Mouse (Mus musculus) liver, adult 2 months (tissue): ENCODE results near the gene Trpm8. TPM values are rescaled to one million over a fixed set of nuclear protein-coding genes. Genes with fewer than 3 reads are reported as not detected.

Experiments
- DNase-seq: peaks from one replicate; pipeline ENCODE4 v3.0.0-alpha.2; 2011; ENCODE audit warnings: low read depth, low spot score; ENCODE audit errors: extremely low read depth
- H3K27ac ChIP-seq: fragments of 200-500 bp; replicated peaks from 2 replicates; pipeline ENCODE4 v1.5.1; 2012; ENCODE audit warnings: low read depth, mild to moderate bottlenecking, control low read depth, inconsistent platforms, low read length; ENCODE audit not compliant: insufficient read depth
- H3K27me3 ChIP-seq: fragments of 200-500 bp; 2 replicates; pipeline ENCODE4 v1.6.1; 2012; ENCODE audit warnings: mild to moderate bottlenecking, moderate library complexity, low read length, inconsistent platforms; ENCODE audit not compliant: control insufficient read depth, insufficient read depth
- H3K36me3 ChIP-seq: fragments of 200-500 bp; 2 replicates; pipeline ENCODE4 v1.6.1; 2012; ENCODE audit warnings: low read length, inconsistent platforms; ENCODE audit not compliant: control insufficient read depth, insufficient read depth
- H3K4me1 ChIP-seq: fragments of 200-500 bp; 2 replicates; pipeline ENCODE4 v1.6.1; 2011; ENCODE audit warnings: low read length; ENCODE audit not compliant: control insufficient read depth, insufficient read depth
- H3K4me3 ChIP-seq: fragments of 200-500 bp; 2 replicates; pipeline ENCODE4 v1.5.1; 2011; ENCODE audit warnings: low read depth, mild to moderate bottlenecking, control low read depth, low read length, moderate library complexity; ENCODE audit not compliant: insufficient read depth
- H3K79me2 ChIP-seq: fragments of 200-500 bp; 2 replicates; pipeline ENCODE4 v1.6.1; 2012; ENCODE audit warnings: inconsistent platforms, mild to moderate bottlenecking, low read length, moderate library complexity; ENCODE audit not compliant: control insufficient read depth, insufficient read depth
- H3K9ac ChIP-seq: fragments of 200-500 bp; 2 replicates; pipeline ENCODE4 v1.6.1; 2012; ENCODE audit warnings: low read depth, mild to moderate bottlenecking, control low read depth, inconsistent platforms, low read length
- CTCF ChIP-seq: fragments of 200-500 bp; IDR thresholded peaks from 2 replicates; pipeline ENCODE4 v1.5.1; 2011; ENCODE audit warnings: low read depth, low read length, control low read depth
- POLR2A ChIP-seq: fragments of 200-500 bp; IDR thresholded peaks from 2 replicates; pipeline ENCODE4 v1.6.1; 2011; ENCODE audit warnings: low read length, control low read depth; ENCODE audit not compliant: insufficient read depth; ENCODE audit errors: extremely low read depth
- WGBS: fragments of 180-500 bp; shearing (Covaris S2); methylation state at CpG from one replicate; pipeline ENCODE4 v1.1.7; 2018; 5-methylcytosine and 5-hydroxymethylcytosine counted together
- polyA plus RNA-seq: library from polyadenylated mRNA; depleted of rRNA; stranded (reverse); fragments of >200 nt; gene quantifications from 2 replicates; pipeline ENCODE4 v1.2.3, GENCODE M21; 2012
- total RNA-seq: library from RNA; depleted of rRNA; stranded (reverse); fragments of >200 nt; gene quantifications from 2 replicates; pipeline ENCODE4 v1.2.3, GENCODE M21; 2014

Gene Trpm8
- total and polyA plus RNA-seq, 2 experiments: under 0.01 to 0.01 TPM

DNA sequence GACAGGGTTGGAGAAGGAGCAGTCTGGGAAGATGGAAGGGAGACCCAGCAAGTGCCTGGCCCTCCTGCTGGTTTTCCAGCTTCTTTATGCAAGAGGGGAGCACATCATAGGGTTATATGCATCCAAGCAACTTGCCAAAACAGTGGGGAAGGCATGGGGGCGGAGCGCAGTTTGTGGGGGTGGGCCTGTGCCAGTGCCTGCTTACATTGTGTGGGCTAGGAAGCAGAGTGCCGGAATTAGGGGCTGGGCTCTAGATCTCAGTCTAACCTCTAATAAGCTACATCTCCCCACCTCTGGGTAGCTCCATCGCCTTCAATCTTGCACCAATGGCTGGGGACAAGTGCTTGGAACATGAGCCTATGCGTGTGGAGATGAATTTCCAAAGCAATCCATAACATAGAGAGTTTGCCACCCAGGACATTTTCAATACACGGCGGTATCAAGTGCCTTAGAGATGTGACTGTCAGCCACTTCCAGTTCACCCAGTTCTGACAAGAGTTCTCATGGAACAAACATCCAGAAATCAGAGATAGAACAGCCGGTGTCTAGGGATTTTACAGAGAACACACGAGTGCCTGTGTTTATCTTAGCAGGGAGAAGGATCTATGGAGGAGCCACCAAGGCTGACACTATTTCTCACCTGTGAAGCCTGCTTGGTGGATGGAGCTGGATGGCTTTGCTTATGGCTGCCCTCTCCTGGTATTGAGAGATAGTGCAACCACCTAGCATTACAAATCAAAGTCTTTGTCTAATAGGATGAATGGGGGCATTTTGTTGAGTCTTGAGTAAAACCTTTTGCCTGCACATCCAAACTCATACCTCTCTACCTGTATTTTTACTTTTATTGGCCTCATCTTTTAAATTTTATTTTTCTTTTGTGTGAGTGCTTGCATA is 23.9 kb downstream of the Trpm8 start:
- H3K79me2 ChIP-seq: no peaks in the 10 kb centered on the region
- H3K9ac ChIP-seq: no peak overlapping the region
- TF ChIP-seq CTCF (no peak), POLR2A (no peak)
- 67% methylated on average over 9 of the region's 9 CpGs for WGBS
- no peak overlapping the region for H3K27ac ChIP-seq
- no peaks in the 10 kb centered on the region for H3K4me1 ChIP-seq
- no peaks in the 10 kb centered on the region for H3K27me3 ChIP-seq
- H3K36me3 ChIP-seq: no peaks in the 10 kb centered on the region
- H3K4me3 ChIP-seq: no peak overlapping the region
- DNase-seq: peak; percentile 68

DNA sequence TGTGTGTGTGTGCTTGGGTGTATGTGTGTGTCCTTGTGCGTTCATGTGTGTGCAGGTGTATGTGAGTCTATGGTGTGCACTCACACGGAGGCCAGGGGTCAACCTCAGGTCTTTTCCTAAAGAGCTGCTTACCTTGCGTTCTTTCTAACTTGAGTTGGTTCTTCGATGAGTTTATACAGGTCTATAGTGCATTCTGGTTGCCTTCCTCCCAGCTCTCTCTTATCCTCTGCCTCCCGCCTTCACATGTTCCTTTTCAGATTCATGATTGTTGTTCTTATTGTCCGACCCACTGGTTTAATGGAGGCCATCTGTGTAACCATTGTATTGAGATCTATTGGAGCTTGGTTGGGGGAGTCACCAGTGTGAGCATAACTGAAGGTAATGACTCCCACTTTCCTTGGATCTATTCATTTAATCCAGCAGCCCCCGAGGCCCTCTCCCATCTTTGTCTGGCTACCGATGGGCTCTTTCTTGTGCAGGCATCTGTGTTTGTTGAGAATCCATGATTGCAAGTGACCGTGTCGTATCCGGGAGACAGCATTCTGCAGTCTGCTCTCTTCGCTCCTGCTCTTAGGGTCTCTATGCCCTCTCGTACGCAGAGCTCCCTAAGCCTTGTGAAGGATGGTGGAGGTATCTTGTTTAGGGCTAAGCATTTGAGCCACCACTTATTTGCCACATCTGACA is 24.7 kb downstream of the Trpm8 start:
- H3K27me3 ChIP-seq: no peaks in the 10 kb centered on the region
- no peak overlapping the region for H3K27ac ChIP-seq
- 62% methylated on average over 14 of the region's 14 CpGs for WGBS
- no peak overlapping the region for H3K4me3 ChIP-seq
- no peaks in the 10 kb centered on the region for H3K36me3 ChIP-seq
- H3K79me2 ChIP-seq: no peaks in the 10 kb centered on the region
- no peaks in the 10 kb centered on the region for H3K4me1 ChIP-seq
- no peak overlapping the region for H3K9ac ChIP-seq
- DNase-seq: peak; percentile 13
- TF ChIP-seq CTCF (no peak), POLR2A (no peak)

DNA sequence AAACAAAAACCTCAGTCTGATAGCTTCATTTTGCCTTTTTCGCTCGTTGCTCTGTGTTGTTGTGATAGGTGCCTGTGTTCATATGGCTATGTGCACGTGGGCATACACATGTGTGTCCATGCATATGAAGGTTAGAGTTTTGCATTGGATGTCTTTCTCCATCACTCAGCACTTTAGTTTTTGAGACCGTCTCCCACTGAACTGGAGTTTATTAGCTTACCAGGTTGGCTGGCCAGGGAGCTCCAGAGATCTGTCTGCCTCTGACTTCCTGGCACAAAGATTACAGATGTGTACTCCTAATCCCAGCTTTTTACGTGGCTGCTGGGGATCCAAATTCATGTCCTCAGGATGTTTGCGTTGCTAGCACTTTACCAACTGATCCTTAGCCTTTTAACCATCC is 26.3 kb downstream of the Trpm8 start:
- H3K36me3 ChIP-seq: no peaks in the 10 kb centered on the region
- no peak overlapping the region for H3K9ac ChIP-seq
- no peaks in the 10 kb centered on the region for H3K4me1 ChIP-seq
- TF ChIP-seq CTCF (no peak), POLR2A (no peak)
- H3K79me2 ChIP-seq: no peaks in the 10 kb centered on the region
- H3K27ac ChIP-seq: no peak overlapping the region
- DNase-seq: peak; percentile 12
- H3K4me3 ChIP-seq: no peak overlapping the region
- H3K27me3 ChIP-seq: no peaks in the 10 kb centered on the region
- WGBS: 62% methylated on average over 6 of the region's 6 CpGs

DNA sequence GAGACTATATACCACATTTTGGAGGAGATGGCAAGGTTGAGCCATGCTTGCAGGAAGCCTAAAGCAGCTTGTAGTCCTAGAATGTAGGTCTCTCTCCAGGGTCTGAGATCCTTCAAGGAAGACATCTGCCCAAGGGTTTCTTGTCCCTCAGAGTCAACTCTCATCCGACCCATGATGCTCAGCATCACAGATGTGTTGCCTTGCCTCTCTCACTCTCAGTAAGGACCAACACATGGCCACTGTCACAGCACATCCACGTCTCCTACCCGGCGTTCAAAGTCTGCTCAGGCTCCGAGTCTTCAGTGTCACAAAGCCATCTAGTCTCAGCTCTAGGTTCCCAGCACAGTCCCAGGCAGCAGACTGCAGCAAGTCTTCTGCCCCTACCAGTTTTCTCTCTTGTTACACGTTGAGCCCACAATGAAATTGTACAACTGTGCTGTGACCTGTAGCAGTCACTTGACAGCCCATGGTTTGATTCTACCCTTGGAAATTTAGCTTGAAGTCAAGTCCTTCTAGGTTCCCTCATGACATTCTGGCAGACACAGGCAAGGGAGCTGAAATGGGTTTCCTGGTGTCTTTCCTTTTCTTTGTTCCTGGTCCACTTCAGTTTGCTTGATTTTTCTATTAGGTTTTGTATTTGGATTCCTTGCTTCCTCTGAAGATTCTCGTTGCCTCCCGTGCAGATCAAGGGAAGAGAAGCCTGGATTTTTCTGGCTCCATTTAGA is 27.0 kb downstream of the Trpm8 start:
- Histone ChIP-seq H3K4me1 (no peaks in the 10 kb centered on the region), H3K27ac (no peak overlapping the region), H3K9ac (no peak overlapping the region), H3K36me3 (no peaks in the 10 kb centered on the region), H3K4me3 (no peak overlapping the region), H3K27me3 (no peaks in the 10 kb centered on the region), H3K79me2 (no peaks in the 10 kb centered on the region)
- no peak for TF ChIP-seq POLR2A
- TF ChIP-seq CTCF: no peak
- DNase-seq: peak; percentile 9
- WGBS: 57% methylated on average over 8 of the region's 8 CpGs

DNA sequence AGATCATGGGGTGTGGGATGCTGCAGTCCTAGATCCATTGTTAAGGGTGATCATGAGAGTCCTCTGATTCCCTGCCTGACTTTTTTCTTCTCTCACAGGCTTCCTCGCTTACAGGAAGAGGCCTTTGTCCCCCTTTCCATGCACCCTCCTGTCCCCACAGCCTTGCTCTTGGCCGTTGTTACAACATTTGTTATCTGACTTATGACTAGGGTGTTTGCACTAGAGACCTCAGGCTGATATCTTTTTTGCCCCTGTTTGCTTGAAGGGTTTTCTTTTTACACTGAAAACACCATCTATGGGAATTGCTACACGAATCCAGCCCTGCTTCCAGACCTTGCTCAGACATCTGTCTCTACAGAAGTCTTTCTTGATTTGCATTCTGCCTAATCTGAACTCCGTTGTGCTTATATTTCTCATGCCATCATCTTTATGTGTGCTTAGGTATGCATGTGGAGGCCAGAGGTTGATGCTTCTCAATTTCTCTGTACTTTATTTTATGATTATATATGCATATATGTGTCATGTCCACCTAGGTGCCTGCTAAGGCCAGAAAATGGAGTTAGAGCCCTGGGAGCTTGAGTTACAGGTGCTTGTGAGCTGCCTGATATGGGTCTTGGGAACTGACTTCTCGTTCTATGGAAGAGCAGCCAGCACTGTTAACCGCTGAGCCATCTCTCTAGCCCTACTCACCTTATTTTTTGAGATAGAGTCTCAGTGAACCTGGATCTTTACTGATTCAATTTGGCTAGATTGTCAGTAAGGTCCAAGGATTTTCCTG is 27.7 kb downstream of the Trpm8 start:
- TF ChIP-seq CTCF: no peak
- no peak for TF ChIP-seq POLR2A
- 37% methylated on average over 6 of the region's 6 CpGs for WGBS
- no peaks in the 10 kb centered on the region for H3K79me2 ChIP-seq
- H3K27me3 ChIP-seq: no peaks in the 10 kb centered on the region
- H3K36me3 ChIP-seq: no peaks in the 10 kb centered on the region
- H3K9ac ChIP-seq: no peak overlapping the region
- H3K4me3 ChIP-seq: no peak overlapping the region
- peak; percentile 7 for DNase-seq
- no peaks in the 10 kb centered on the region for H3K4me1 ChIP-seq
- no peak overlapping the region for H3K27ac ChIP-seq
